Mouse (Mus musculus): Measurements from ENCODE around the gene Dstyk.
"Not testable (repeated sequence)": the region's sequence is repeated elsewhere in the genome, so short reads cannot be mapped to it uniquely, and the experiment has no call there.

Gene Dstyk

GRCm38 (mm10) chr1:132437389-132437788 is 20.0 kb downstream of the Dstyk start:
- no peak for DNase-seq

- no peak for DNase-seq
These were observed 23.6 kb downstream of the Dstyk start for GRCm38 (mm10) chr1:132440896-132441435.

GRCm38 (mm10) chr1:132449742-132450141 is 32.4 kb downstream of the Dstyk start:
- no peak for DNase-seq

- no peak for DNase-seq
These were observed 47.3 kb downstream of the Dstyk start for GRCm38 (mm10) chr1:132464651-132465050.

- DNase-seq = peak in 1 of 2 experiments; percentile 16
These were observed 51.6 kb downstream of the Dstyk start for GRCm38 (mm10) chr1:132468926-132469325.

GRCm38 (mm10) chr1:132469519-132469918 is 52.2 kb downstream of the Dstyk start:
- no peak for DNase-seq

GRCm38 (mm10) chr1:132470031-132470430 is 52.7 kb downstream of the Dstyk start:
- not testable (repeated sequence) for DNase-seq

GRCm38 (mm10) chr1:132471032-132471431 is 53.7 kb downstream of the Dstyk start:
- no peak for DNase-seq

- DNase-seq = no peak
These were observed 54.1 kb downstream of the Dstyk start for GRCm38 (mm10) chr1:132471499-132471898.

- no peak for DNase-seq
These were observed 55.2 kb downstream of the Dstyk start for GRCm38 (mm10) chr1:132472537-132472936.

- DNase-seq = no peak
These were observed 57.1 kb downstream of the Dstyk start for GRCm38 (mm10) chr1:132474496-132474895.

GRCm38 (mm10) chr1:132476575-132476927 is 59.2 kb downstream of the Dstyk start:
- no peak for DNase-seq

GRCm38 (mm10) chr1:132476928-132477691 is 59.8 kb downstream of the Dstyk start, which contains the start of gene Rbbp5:
Gene Rbbp5, plus strand, starts transcription at chr1:132477365.
- peak; percentile 75 to 90 for DNase-seq

- DNase-seq = no peak
These were observed 62.1 kb downstream of the Dstyk start for GRCm38 (mm10) chr1:132479438-132479837.

GRCm38 (mm10) chr1:132481619-132482018 is 64.3 kb downstream of the Dstyk start:
- no peak for DNase-seq

GRCm38 (mm10) chr1:132483234-132483633 is 65.9 kb downstream of the Dstyk start:
- DNase-seq = no peak

GRCm38 (mm10) chr1:132483759-132484158 is 66.4 kb downstream of the Dstyk start:
- no peak for DNase-seq

GRCm38 (mm10) chr1:132500535-132500934 is 83.2 kb downstream of the Dstyk start:
- DNase-seq = peak in 1 of 2 experiments; percentile 22

GRCm38 (mm10) chr1:132505155-132505554 is 87.8 kb downstream of the Dstyk start:
- DNase-seq = no peak

GRCm38 (mm10) chr1:132506058-132506457 is 88.7 kb downstream of the Dstyk start, which contains the start of gene Tmem81:
Gene Tmem81, plus strand, starts transcription at chr1:132506230.
- DNase-seq = no peak

GRCm38 (mm10) chr1:132506656-132507055 is 89.3 kb downstream of the Dstyk start:
- DNase-seq = no peak

- DNase-seq = peak in 1 of 2 experiments; percentile 41
These were observed 92.4 kb downstream of the Dstyk start for GRCm38 (mm10) chr1:132509771-132510170.

GRCm38 (mm10) chr1:132511521-132511920 is 94.2 kb downstream of the Dstyk start:
- DNase-seq = peak in 1 of 2 experiments; percentile 33

- peak in 1 of 2 experiments; percentile 33 for DNase-seq
These were observed 94.8 kb downstream of the Dstyk start for GRCm38 (mm10) chr1:132512106-132512505.
